Mouse (Mus musculus): ENCODE results near the gene Ttc7b. TPM values are rescaled to one million over a fixed set of nuclear protein-coding genes. Genes with fewer than 3 reads are reported as not detected.

Ttc7b gene
- total and polyA plus RNA-seq, 3 experiments: 11.7 to 23.7 TPM; not detected in 1

DNA sequence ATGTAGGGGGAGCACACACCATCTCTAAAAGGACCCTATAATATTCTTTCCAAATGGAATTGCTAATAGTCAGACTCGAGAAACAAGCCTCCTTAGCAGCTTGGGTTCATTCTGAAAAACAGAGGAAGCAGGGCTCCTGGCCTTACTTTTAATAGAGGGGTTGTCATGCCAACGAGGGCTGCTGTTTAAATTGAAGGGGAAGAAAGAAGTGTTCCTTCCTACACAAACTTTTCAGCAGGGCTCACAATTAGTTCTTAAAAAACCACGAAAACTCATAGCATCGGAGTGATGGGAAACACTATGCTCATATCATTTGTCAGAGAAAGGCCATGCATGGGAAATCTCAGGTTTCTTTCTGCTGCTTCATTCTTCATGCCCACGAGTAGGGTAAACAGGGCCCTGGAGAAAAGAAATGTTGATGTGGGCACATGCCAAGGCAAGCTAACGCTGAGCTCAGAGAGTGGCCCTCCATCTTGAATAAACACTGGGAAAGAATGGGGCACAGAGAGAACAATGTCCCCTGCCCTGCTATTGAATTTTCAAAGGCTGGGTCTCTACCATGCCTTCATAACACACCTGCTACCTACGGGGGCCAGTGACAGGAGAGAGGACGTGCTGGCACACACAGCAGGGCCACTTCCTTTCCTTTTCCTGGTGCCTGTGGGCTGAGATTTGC, 122.2 kb downstream of the Ttc7b start:
- no peaks in the 10 kb centered on the region for H3K9me3 ChIP-seq (replicated peaks; ENCODE audit: insufficient read depth, low read length)
- no peaks in the 10 kb centered on the region for H3K4me1 ChIP-seq (ENCODE audit: control insufficient read depth in 1 of 2, insufficient read depth in 2 of 2, low read length in 2 of 2)
- no peak overlapping the region for H3K27ac ChIP-seq (ENCODE audit: control insufficient read depth, low read depth, low read length)
- no peak overlapping the region for H3K9ac ChIP-seq (ENCODE audit: control insufficient read depth, low read depth, low read length, poor library complexity, severe bottlenecking)
- no peak for DNase-seq (ENCODE audit: low read depth, low spot score)
- TF ChIP-seq ZKSCAN1 (IDR thresholded peaks at IDR 0.05; ENCODE audit: low read depth, low read length): no peak
- no peak for TF ChIP-seq MYB (IDR thresholded peaks at IDR 0.05; ENCODE audit: low read depth, low read length)
- TF ChIP-seq USF2 (IDR thresholded peaks at IDR 0.05; ENCODE audit: borderline replicate concordance in 1 of 2, insufficient read depth in 1 of 2, low read depth in 1 of 2, low read length in 2 of 2): no peak
- no peak for TF ChIP-seq E2F4 (IDR thresholded peaks at IDR 0.05; ENCODE audit: borderline replicate concordance, low read depth, low read length)
- no peak for TF ChIP-seq POLR2A (IDR thresholded peaks at IDR 0.05; ENCODE audit: control insufficient read depth in 1 of 2, insufficient read depth in 1 of 2, low read depth in 1 of 2, low read length in 2 of 2, poor library complexity in 1 of 2)
- no peak for TF ChIP-seq EP300 (IDR thresholded peaks at IDR 0.05; ENCODE audit: low read depth in 1 of 2, low read length in 2 of 2)
- TF ChIP-seq TAL1 (IDR thresholded peaks at IDR 0.05; ENCODE audit: low read length): no peak
- TF ChIP-seq USF1 (IDR thresholded peaks at IDR 0.05; ENCODE audit: low read depth, low read length): no peak
- no peak for TF ChIP-seq MAFK (IDR thresholded peaks at IDR 0.05; ENCODE audit: borderline replicate concordance, low read depth, low read length)
- TF ChIP-seq POLR2AphosphoS5 (IDR thresholded peaks at IDR 0.05; ENCODE audit: borderline replicate concordance, low read depth, low read length): no peak
- TF ChIP-seq BHLHE40 (IDR thresholded peaks at IDR 0.05; ENCODE audit: borderline replicate concordance, low read depth, low read length): no peak
- no peak for TF ChIP-seq CHD1 (IDR thresholded peaks at IDR 0.05; ENCODE audit: low read depth, low read length)
- TF ChIP-seq MEF2A (IDR thresholded peaks at IDR 0.05; ENCODE audit: extremely low read depth, insufficient replicate concordance, low read depth, low read length, poor library complexity, severe bottlenecking): no peak
- TF ChIP-seq GABPA (IDR thresholded peaks at IDR 0.05; ENCODE audit: low read depth, low read length): no peak
- no peak for TF ChIP-seq NRF1 (IDR thresholded peaks at IDR 0.05; ENCODE audit: insufficient read depth, low read depth, low read length, poor library complexity, severe bottlenecking)
- TF ChIP-seq CTCF (IDR thresholded peaks at IDR 0.05 in 2 of 3, conservative IDR thresholded peaks at IDR 0.05 in 1 of 3; ENCODE audit: control insufficient read depth in 1 of 3, insufficient read depth in 1 of 3, low read depth in 2 of 3, low read length in 3 of 3, poor library complexity in 1 of 3, severe bottlenecking in 1 of 3): no peak
- TF ChIP-seq ELF1 (IDR thresholded peaks at IDR 0.05; ENCODE audit: low read depth, low read length): no peak
- TF ChIP-seq MXI1 (IDR thresholded peaks at IDR 0.05; ENCODE audit: low read depth, low read length): no peak
- no peak for TF ChIP-seq NELFE (IDR thresholded peaks at IDR 0.05; ENCODE audit: low read depth, low read length)
- H3K36me3 ChIP-seq (ENCODE audit: control insufficient read depth in 1 of 2, insufficient read depth in 2 of 2, low read length in 2 of 2): no peaks in the 10 kb centered on the region
- no peak overlapping the region for H3K4me3 ChIP-seq (ENCODE audit: control insufficient read depth in 1 of 2, insufficient read depth in 1 of 2, low read depth in 2 of 2, low read length in 2 of 2)
- H3K79me2 ChIP-seq (ENCODE audit: control insufficient read depth, insufficient read depth, low read length, poor library complexity): no peaks in the 10 kb centered on the region
- H3K27me3 ChIP-seq (ENCODE audit: control insufficient read depth in 1 of 2, insufficient read depth in 2 of 2, low read length in 2 of 2): no peaks in the 10 kb centered on the region
